Mouse (Mus musculus): ENCODE measurements around the gene Cdk8. TPM values are rescaled to one million over a fixed set of nuclear protein-coding genes. Genes with fewer than 3 reads are reported as not detected.

Gene Cdk8
- polyA plus RNA-seq, 1 experiment from 2014 or later: 20.4 TPM

- Histone ChIP-seq H3K9ac (peak overlapping the region; percentile 62), H3K9me3 (replicated peaks) (no peaks in the 10 kb centered on the region), H3K4me1 (replicated peaks) (peaks cover 76% of the 10 kb centered on the region), H3K27me3 (no peaks in the 10 kb centered on the region), H3K4me2 (peak overlapping the region; percentile 66), H3K36me3 (peaks cover 26% of the 10 kb centered on the region), H3K27ac (peak overlapping the region; percentile 81), H3K4me3 (replicated peaks) (peak overlapping the region; percentile 91)
- peak; percentile 32 for ATAC-seq (ENCODE audit: low read depth)
- WGBS (ENCODE audit: insufficient replicate concordance): 26% methylated on average over 1 of the region's 1 CpGs
- DNase-seq: peak; percentile 29
These were observed 3.3 kb downstream of the Cdk8 start for GRCm38 (mm10) chr5:146234336-146234735.

- Histone ChIP-seq H3K4me2 (no peak overlapping the region), H3K27me3 (no peaks in the 10 kb centered on the region), H3K36me3 (peaks cover 29% of the 10 kb centered on the region), H3K4me1 (replicated peaks) (peaks cover 95% of the 10 kb centered on the region), H3K9me3 (replicated peaks) (no peaks in the 10 kb centered on the region), H3K4me3 (replicated peaks) (no peak overlapping the region), H3K9ac (no peak overlapping the region), H3K27ac (0 out of 2 replicates have a peak overlapping the region, but pooled peaks have one; percentile 6)
- DNase-seq (no peak), ATAC-seq (ENCODE audit: low read depth) (no peak)
- 79% methylated on average over 10 of the region's 10 CpGs for WGBS (ENCODE audit: insufficient replicate concordance)
These were observed 7.2 kb downstream of the Cdk8 start for GRCm38 (mm10) chr5:146238274-146238673.

- 79% methylated on average over 2 of the region's 2 CpGs for WGBS (ENCODE audit: insufficient replicate concordance)
- ATAC-seq (ENCODE audit: low read depth) (no peak), DNase-seq (no peak)
- Histone ChIP-seq H3K9me3 (replicated peaks) (no peaks in the 10 kb centered on the region), H3K36me3 (peaks cover 26% of the 10 kb centered on the region), H3K9ac (no peak overlapping the region), H3K4me1 (replicated peaks) (peaks cover 97% of the 10 kb centered on the region), H3K27ac (no peak overlapping the region), H3K4me3 (replicated peaks) (no peak overlapping the region), H3K4me2 (no peak overlapping the region), H3K27me3 (no peaks in the 10 kb centered on the region)
These were observed 9.7 kb downstream of the Cdk8 start for GRCm38 (mm10) chr5:146240771-146241170.

GRCm38 (mm10) chr5:146241202-146241601 lies 10.2 kb downstream of the Cdk8 start:
- H3K27me3 ChIP-seq: no peaks in the 10 kb centered on the region
- H3K9ac ChIP-seq: no peak overlapping the region
- H3K27ac ChIP-seq: no peak overlapping the region
- ATAC-seq (ENCODE audit: low read depth) (no peak), DNase-seq (no peak)
- H3K4me1 ChIP-seq (replicated peaks): peaks cover 97% of the 10 kb centered on the region
- H3K36me3 ChIP-seq: peaks cover 21% of the 10 kb centered on the region
- H3K4me2 ChIP-seq: no peak overlapping the region
- H3K4me3 ChIP-seq (replicated peaks): no peak overlapping the region
- 86% methylated on average over 3 of the region's 3 CpGs for WGBS (ENCODE audit: insufficient replicate concordance)
- H3K9me3 ChIP-seq (replicated peaks): no peaks in the 10 kb centered on the region

- Histone ChIP-seq H3K9me3 (replicated peaks) (no peaks in the 10 kb centered on the region), H3K4me2 (no peak overlapping the region), H3K27me3 (no peaks in the 10 kb centered on the region), H3K4me1 (replicated peaks) (peaks cover 96% of the 10 kb centered on the region), H3K4me3 (replicated peaks) (no peak overlapping the region), H3K9ac (no peak overlapping the region), H3K27ac (peak overlapping the region; percentile 66), H3K36me3 (peaks cover 9% of the 10 kb centered on the region; the same call in 1 of the 2 replicates)
- DNase-seq: peak; percentile 50
- WGBS (ENCODE audit: insufficient replicate concordance): 32% methylated on average over 4 of the region's 4 CpGs
- ATAC-seq (ENCODE audit: low read depth): peak; percentile 82
These were observed 14.2 kb downstream of the Cdk8 start for GRCm38 (mm10) chr5:146245193-146245592.

- no peak overlapping the region for H3K4me3 ChIP-seq (replicated peaks)
- H3K4me2 ChIP-seq: no peak overlapping the region
- H3K9me3 ChIP-seq (replicated peaks): no peaks in the 10 kb centered on the region
- H3K4me1 ChIP-seq (replicated peaks): peaks cover 96% of the 10 kb centered on the region
- no peak for DNase-seq
- peaks cover 8% of the 10 kb centered on the region; the same call in 1 of the 2 replicates for H3K36me3 ChIP-seq
- H3K9ac ChIP-seq: no peak overlapping the region
- WGBS (ENCODE audit: insufficient replicate concordance): 77% methylated on average over 7 of the region's 7 CpGs
- H3K27ac ChIP-seq: peak overlapping the region; percentile 66
- no peak for ATAC-seq (ENCODE audit: low read depth)
- no peaks in the 10 kb centered on the region for H3K27me3 ChIP-seq
These were observed 14.8 kb downstream of the Cdk8 start for GRCm38 (mm10) chr5:146245646-146246370.

- DNase-seq: no peak
- Histone ChIP-seq H3K9me3 (replicated peaks) (no peaks in the 10 kb centered on the region), H3K27me3 (no peaks in the 10 kb centered on the region), H3K4me2 (peak overlapping the region; percentile 3; the same call in 1 of the 2 replicates), H3K4me1 (replicated peaks) (peaks cover 97% of the 10 kb centered on the region), H3K9ac (no peak overlapping the region), H3K4me3 (replicated peaks) (no peak overlapping the region), H3K27ac (peak overlapping the region; percentile 69), H3K36me3 (peaks cover 8% of the 10 kb centered on the region; the same call in 1 of the 2 replicates)
- 81% methylated on average over 1 of the region's 1 CpGs for WGBS (ENCODE audit: insufficient replicate concordance)
- ATAC-seq (ENCODE audit: low read depth): no peak
These were observed 15.4 kb downstream of the Cdk8 start for GRCm38 (mm10) chr5:146246386-146246785.

GRCm38 (mm10) chr5:146247709-146248108 lies 16.7 kb downstream of the Cdk8 start:
- peaks cover 8% of the 10 kb centered on the region; the same call in 1 of the 2 replicates for H3K36me3 ChIP-seq
- WGBS (ENCODE audit: insufficient replicate concordance): 61% methylated on average over 5 of the region's 5 CpGs

GRCm38 (mm10) chr5:146248746-146249145 lies 17.7 kb downstream of the Cdk8 start:
- no peak for DNase-seq
- peaks cover 94% of the 10 kb centered on the region for H3K4me1 ChIP-seq (replicated peaks)
- ATAC-seq (ENCODE audit: low read depth): no peak
- H3K4me3 ChIP-seq (replicated peaks): no peak overlapping the region
- no peaks in the 10 kb centered on the region for H3K27me3 ChIP-seq
- H3K9me3 ChIP-seq (replicated peaks): no peaks in the 10 kb centered on the region
- H3K4me2 ChIP-seq: peak overlapping the region; percentile 33
- peak overlapping the region; percentile 97 for H3K27ac ChIP-seq
- H3K36me3 ChIP-seq: peaks cover 12% of the 10 kb centered on the region
- WGBS (ENCODE audit: insufficient replicate concordance): 82% methylated on average over 10 of the region's 10 CpGs
- peak overlapping the region; percentile 46 for H3K9ac ChIP-seq

More at GRCm38 (mm10) chr5:146247709-146248108, 16.7 kb downstream of the Cdk8 start:
- DNase-seq: no peak
- ATAC-seq (ENCODE audit: low read depth): no peak
- H3K27ac ChIP-seq: peak overlapping the region; percentile 49
- H3K4me1 ChIP-seq (replicated peaks): peaks cover 97% of the 10 kb centered on the region
- no peaks in the 10 kb centered on the region for H3K27me3 ChIP-seq
- H3K9me3 ChIP-seq (replicated peaks): no peaks in the 10 kb centered on the region
- no peak overlapping the region for H3K4me2 ChIP-seq
- H3K4me3 ChIP-seq (replicated peaks): no peak overlapping the region
- peak overlapping the region; percentile 28 for H3K9ac ChIP-seq

GRCm38 (mm10) chr5:146250369-146251075 lies 19.5 kb downstream of the Cdk8 start:
- Histone ChIP-seq H3K36me3 (peaks cover 13% of the 10 kb centered on the region), H3K9me3 (replicated peaks) (no peaks in the 10 kb centered on the region), H3K27me3 (no peaks in the 10 kb centered on the region), H3K4me1 (replicated peaks) (peaks cover 88% of the 10 kb centered on the region), H3K4me2 (peak overlapping the region; percentile 67), H3K27ac (peak overlapping the region; percentile 97), H3K4me3 (replicated peaks) (peak overlapping the region; percentile 43), H3K9ac (peak overlapping the region; percentile 62)
- 34% methylated on average over 12 of the region's 12 CpGs for WGBS (ENCODE audit: insufficient replicate concordance)
- ATAC-seq (ENCODE audit: low read depth): peak; percentile 98
- peak; percentile 79 for DNase-seq

- Histone ChIP-seq H3K27ac (peak overlapping the region; percentile 97), H3K9me3 (replicated peaks) (no peaks in the 10 kb centered on the region), H3K27me3 (no peaks in the 10 kb centered on the region), H3K4me2 (no peak overlapping the region), H3K9ac (peak overlapping the region; percentile 62; the same call in 1 of the 2 replicates), H3K36me3 (peaks cover 15% of the 10 kb centered on the region), H3K4me3 (replicated peaks) (no peak overlapping the region), H3K4me1 (replicated peaks) (peaks cover 74% of the 10 kb centered on the region)
- WGBS (ENCODE audit: insufficient replicate concordance): 64% methylated on average over 5 of the region's 5 CpGs
- no peak for DNase-seq
- no peak for ATAC-seq (ENCODE audit: low read depth)
These were observed 20.8 kb downstream of the Cdk8 start for GRCm38 (mm10) chr5:146251663-146252429.
